Mouse (Mus musculus): ENCODE data around the gene Unc5c.

GRCm38 (mm10) chr3:141691418-141691817 lies 226.4 kb downstream of the Unc5c start:
- no peak for TF ChIP-seq POLR2A (IDR thresholded peaks at IDR 0.05; ENCODE audit: extremely low read depth, insufficient read depth, low read length)
- no peak for TF ChIP-seq CTCF (IDR thresholded peaks at IDR 0.05; ENCODE audit: extremely low read depth, insufficient read depth, low read length)

All from cortical plate, adult 2 months (tissue).